Mouse (Mus musculus) adrenal gland (tissue): ENCODE data around the gene Crtc3.

Experiments
- intact Hi-C: fragments of 180-260 bp; cut with DNase I; formaldehyde crosslinking; loops from one replicate; pipeline ENCODE4 v1.15.1; 2025

Gene Crtc3

DNA sequence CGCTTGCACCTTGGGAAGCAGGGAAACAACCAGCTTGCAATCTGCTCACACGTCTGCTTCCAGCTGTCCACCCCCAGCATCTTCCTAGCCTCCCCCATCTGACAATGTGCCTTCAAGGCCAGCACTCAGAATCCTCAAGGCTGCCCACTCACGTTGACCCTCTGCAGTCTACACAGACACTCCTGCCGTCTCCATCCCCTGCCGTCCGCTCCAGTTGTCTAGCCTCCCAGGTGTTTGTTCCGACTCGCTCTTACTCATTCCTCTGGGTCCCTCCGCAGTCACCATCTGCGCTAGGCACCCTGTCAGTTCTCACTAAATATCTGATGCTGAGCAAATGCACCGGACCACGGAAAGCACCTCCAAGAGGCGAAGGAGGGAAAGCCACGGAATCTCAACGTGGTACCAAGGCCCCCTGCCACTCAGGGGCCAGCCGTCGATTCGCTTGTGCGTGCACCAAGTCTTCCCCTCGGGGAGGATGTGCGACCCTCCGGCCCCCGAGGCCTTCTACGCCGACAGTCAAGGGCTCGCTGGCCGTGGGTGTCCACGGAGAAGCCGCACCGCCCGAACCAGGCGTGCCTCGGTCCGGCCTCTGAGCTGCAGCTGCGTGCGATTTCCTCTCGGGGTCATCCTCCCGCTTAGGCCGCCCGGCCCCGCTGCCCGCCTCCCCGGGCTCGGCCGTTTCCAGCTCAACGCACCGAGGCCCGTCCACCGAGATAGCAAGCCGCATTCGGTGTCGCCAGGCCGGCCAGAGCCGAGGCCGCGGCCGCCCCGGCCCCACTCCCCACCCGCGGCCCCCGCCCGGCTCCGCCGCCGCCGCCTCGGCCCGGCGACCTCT, 739 bp downstream of the Crtc3 start:
- intact Hi-C loops: loop anchor here (2.0 to 5.0 kb wide), 2 partner anchors 29 to 76 kb away; no protein-coding TSS in a partner anchor

GRCm38 (mm10) chr7:80685639-80686038, 3.0 kb downstream of the Crtc3 start:
- intact Hi-C loops: loop anchor here (2.0 to 5.0 kb wide), 2 partner anchors 27 to 73 kb away; no protein-coding TSS in a partner anchor

- intact Hi-C loops: no loop called here
These were observed 6.0 kb downstream of the Crtc3 start for GRCm38 (mm10) chr7:80682630-80683029.

DNA sequence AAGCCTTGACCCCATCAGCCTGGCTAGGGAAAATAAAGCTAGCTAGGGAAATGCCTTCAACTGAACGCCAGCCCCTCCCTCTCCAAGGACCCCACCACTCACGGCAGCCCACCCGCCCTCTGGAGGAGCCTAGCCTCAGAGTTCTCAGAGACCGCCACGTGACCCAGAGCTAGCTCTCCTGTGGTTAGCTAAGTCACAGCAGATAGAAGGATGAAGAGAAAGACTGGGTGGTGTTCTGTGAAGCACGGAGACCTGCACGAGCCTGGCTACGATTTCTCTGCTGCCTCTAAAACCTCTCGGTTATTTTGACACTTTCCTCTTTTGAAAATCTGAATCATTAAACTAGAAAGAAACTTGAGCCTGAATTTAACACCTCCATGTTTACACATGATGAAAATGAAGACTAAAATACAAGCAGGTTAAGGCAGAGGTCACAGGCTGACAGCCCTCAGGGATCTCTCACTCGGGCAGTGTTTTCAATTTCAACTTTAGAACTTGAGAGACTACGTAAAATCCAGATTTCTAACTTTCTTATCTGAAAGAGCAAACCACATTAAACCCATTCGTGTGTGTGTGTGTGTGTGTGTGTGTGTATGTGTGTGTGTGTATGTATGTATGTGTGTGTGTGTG, 8.3 kb downstream of the Crtc3 start:
- intact Hi-C loops: no loop called here

DNA sequence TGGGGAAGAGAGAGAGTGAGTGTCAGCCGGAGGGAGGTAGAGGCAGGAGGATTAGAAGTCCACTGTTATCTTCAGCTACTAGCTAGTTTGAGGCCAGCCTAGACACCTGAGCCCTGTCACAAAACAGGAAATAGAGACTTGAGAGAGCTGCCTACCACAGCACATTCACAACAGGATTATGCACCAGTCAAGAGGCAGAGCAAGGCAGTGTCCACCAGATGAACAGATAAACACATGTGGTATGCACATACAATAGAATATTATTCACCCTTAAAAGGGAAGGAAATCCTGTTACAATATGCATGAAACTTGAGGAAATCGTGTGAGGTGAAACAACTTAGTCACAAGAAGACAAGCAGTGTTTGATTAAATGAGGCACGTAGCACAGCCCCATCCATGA, 16.4 kb downstream of the Crtc3 start:
- intact Hi-C loops: no loop called here

GRCm38 (mm10) chr7:80670889-80671288, 17.8 kb downstream of the Crtc3 start:
- intact Hi-C loops: no loop called here

GRCm38 (mm10) chr7:80667190-80667589, 21.5 kb downstream of the Crtc3 start:
- intact Hi-C loops: no loop called here

DNA sequence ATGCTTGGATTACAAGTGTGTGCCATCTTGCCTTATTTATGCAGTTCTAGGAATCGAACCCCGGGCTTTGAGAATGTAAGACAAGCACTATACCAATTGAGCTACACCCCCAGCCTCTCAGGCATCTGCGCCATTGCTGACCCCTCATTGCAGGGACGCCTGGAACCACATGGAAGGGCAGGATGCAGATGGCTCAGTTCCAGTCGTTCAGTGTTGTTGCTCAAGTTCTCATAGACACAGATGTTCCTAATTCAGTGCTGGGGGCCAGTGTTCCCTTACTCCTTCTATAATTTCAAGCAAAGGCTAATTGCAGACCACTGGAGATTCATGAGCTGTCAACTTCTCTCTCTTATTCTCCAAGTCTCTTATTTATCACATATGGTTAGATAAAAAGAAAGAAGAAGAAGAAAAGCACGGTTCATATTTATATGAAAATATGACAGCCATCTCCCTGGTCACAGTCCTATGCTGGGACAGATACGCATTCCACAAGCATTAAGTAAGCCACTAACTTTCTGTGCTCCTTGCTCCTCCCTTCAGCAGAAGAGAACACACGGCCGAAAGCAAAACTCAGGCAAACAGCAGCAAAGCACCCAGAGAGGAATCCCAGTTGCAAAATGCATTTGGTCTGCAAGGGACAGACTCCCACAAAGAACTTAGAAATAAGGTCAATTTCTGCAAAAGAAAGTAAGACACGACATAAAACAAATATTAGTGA, 22.3 kb downstream of the Crtc3 start:
- intact Hi-C loops: no loop called here

GRCm38 (mm10) chr7:80661082-80661481, 27.6 kb downstream of the Crtc3 start:
- intact Hi-C loops: no loop called here

- intact Hi-C loops: no loop called here
These were observed 28.1 kb downstream of the Crtc3 start for GRCm38 (mm10) chr7:80660619-80661018.

DNA sequence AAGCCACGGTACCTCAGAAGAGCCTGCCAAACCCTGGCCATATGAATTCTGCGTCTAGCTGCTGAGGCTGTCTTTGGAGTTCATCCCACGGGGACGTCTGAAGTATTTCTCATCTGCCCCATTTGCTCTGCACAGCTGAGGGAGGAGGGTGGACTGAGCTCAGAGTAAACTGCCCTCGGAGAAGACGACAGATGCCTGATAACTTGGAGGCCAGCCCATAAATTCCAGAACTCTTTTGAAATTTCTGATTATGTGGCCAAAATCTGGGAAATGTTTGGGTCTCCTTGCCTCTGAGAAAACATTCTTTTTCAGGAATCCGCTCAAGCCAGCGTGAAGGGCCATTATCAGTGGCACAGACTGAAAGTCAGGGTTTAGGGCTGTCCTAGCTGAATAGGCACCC, 30.8 kb downstream of the Crtc3 start:
- intact Hi-C loops: loop anchor here (2.0 kb wide), 1 partner anchor 29 kb away; no protein-coding TSS in a partner anchor

- intact Hi-C loops: no loop called here
These were observed 33.2 kb downstream of the Crtc3 start for GRCm38 (mm10) chr7:80655350-80656013.

DNA sequence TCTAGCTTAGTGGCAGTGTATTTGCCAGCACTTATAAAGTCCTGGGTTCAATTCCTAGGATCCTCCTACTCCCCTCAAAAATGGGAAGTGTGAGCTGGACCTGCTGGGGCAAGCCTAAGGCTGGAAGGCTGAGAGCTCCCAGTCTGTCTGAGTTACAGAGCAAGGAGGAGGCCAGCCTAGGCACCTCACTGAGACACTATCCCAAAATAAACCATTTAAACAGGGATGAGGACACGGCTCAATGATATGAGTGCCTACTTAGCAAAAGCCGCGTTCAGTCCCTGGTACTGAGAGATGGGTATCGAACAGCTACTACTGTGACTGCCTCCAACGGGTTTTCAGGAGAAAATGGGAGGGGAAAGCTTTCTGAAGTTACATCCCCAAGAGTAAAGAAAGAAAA, 33.8 kb downstream of the Crtc3 start:
- intact Hi-C loops: no loop called here

DNA sequence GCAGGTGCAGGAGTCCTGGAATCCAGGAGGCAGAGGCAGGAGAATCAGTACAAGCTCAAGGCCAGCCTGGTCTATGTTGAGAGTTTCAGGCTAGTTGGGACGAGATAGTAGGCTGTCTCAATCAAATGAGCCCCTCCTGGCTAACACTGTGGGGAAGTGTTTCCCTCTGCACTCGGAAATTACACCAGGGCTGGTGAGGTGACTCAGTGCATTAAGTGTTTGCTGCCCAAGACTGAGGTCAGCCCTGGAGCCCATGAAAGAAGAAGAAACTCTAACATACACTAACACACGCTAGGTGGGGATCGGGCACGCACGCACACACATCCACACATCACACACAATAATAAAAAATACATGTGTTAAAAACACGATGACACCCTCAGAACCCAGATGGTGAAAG, 34.3 kb downstream of the Crtc3 start:
- intact Hi-C loops: no loop called here

- intact Hi-C loops: no loop called here
These were observed 34.7 kb downstream of the Crtc3 start for GRCm38 (mm10) chr7:80653971-80654370.

- intact Hi-C loops: no loop called here
These were observed 35.6 kb downstream of the Crtc3 start for GRCm38 (mm10) chr7:80653077-80653476.

DNA sequence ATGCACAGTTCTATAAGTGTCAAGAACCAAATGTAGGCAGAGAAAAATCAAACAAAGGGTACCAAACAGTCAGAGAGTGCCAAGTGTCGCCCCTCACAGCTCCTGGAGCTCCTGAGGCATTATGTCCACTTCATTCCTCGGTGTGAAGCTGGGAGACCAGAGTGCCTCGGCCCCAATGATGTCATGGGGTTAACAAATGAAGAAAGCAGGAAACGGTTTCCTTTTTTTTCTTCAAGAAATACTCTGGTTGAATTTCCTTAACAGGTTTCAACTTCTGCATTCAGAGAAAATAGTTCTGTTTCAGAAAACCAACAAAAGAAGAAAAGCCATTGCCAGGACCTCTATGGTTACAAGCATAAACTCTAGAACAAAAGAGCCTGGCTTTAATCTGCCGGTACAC, 36.4 kb downstream of the Crtc3 start:
- intact Hi-C loops: no loop called here

DNA sequence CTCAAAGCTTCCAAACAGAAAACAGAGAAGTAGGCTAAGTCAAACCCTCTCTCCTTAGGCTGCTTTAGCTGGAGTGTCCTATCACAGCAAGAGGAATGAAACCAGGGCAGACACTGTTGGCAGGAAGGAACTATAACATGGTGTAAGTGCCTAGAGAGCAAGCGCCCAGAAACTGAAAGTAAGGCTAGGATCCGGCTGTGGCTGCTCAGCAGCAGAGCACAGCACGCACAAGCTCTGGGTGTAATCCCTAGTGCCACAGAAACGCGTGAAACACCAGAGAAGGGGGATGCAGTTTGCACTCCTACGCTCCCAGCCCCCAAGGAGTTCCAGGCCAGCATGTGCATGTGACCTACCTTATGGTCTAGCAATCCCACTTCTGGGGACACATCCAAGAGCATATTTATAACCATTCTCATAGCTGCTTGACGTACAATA, 41.2 kb downstream of the Crtc3 start:
- intact Hi-C loops: no loop called here

GRCm38 (mm10) chr7:80646093-80647025, 42.3 kb downstream of the Crtc3 start:
- intact Hi-C loops: no loop called here

DNA sequence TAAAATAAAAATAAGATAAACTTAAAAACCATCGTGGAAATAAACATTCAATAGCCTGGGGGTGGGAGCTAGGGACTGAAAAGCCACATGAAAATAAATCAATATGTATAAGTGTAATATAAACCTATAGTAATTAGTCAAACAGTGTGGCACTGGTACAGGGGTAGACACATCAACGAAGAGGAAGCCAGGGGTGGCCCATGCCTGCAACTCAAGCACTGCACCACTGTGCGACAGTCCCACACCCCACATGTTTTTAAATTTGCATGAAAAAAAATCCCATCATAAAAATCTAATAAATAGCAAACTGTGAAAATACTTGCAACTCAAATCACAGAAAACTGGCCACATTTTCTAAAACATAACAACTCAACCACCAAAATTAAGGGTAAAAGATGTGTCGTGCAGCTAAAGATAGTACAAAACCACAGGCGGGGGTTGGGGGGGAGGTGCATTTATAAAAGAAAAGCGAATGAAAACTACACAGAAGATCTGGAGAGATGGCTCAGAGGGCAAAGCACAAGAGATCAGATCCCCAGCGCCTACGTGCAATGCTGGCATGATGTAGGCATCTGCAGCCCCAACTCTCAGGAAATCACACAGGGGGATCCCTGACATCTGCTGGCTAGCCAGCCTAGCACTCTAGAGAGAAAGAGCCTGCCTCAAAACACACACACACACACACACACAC, 45.6 kb downstream of the Crtc3 start:
- intact Hi-C loops: no loop called here
